Mouse (Mus musculus) cortical plate, adult 2 months (tissue): ENCODE results near the gene Avil. TPM values are rescaled to one million over a fixed set of nuclear protein-coding genes. Genes with fewer than 3 reads are reported as not detected.

Experiments used
- H3K27ac ChIP-seq: fragments of 200-500 bp; 2 replicates; pipeline ENCODE4 v1.5.1; 2012; ENCODE audit warnings: low read length, control low read depth, inconsistent platforms; ENCODE audit not compliant: insufficient read depth
- H3K4me1 ChIP-seq: fragments of 200-500 bp; 2 replicates; pipeline ENCODE4 v1.6.1; 2011; ENCODE audit warnings: low read length; ENCODE audit not compliant: control insufficient read depth, insufficient read depth
- H3K4me3 ChIP-seq: fragments of 200-500 bp; 2 replicates; pipeline ENCODE4 v1.5.1; 2011; ENCODE audit warnings: mild to moderate bottlenecking, low read length, control low read depth; ENCODE audit not compliant: insufficient read depth
- CTCF ChIP-seq: fragments of 200-500 bp; IDR thresholded peaks from 2 replicates; pipeline ENCODE4 v1.5.1; 2011; ENCODE audit warnings: mild to moderate bottlenecking, control low read depth, low read length; ENCODE audit not compliant: insufficient read depth; ENCODE audit errors: extremely low read depth
- POLR2A ChIP-seq: fragments of 200-500 bp; IDR thresholded peaks from 2 replicates; pipeline ENCODE4 v1.6.1; 2011; ENCODE audit warnings: mild to moderate bottlenecking, low read length, control low read depth; ENCODE audit not compliant: insufficient read depth; ENCODE audit errors: extremely low read depth
- polyA plus RNA-seq: library from polyadenylated mRNA; depleted of rRNA; stranded (reverse); fragments of >200 nt; gene quantifications from 2 replicates; pipeline ENCODE4 v1.2.3, GENCODE M21; 2012; rRNA removed

Avil gene
- 0.11 and 0.19 TPM in 2 replicates for polyA plus RNA-seq

GRCm38 (mm10) chr10:127000529-127000928 lies at the start of gene Avil:
Gene Avil, plus strand, starts transcription at chr10:127000709.
- Histone ChIP-seq H3K27ac (no peak within 1 kb of the TSS), H3K4me1 (no peaks in the 10 kb centered on the region), H3K4me3 (no peak within 1 kb of the TSS)
- TF ChIP-seq CTCF, result no peak
- no peak for TF ChIP-seq POLR2A

GRCm38 (mm10) chr10:126952375-126952774 lies 48.1 kb upstream of the Avil start:
- Histone ChIP-seq H3K4me1 (peaks cover 21% of the 10 kb centered on the region), H3K4me3 (no peak overlapping the region), H3K27ac (no peak overlapping the region)
- no peak for TF ChIP-seq CTCF

GRCm38 (mm10) chr10:126953029-126953471 lies 47.5 kb upstream of the Avil start:
- no peak for TF ChIP-seq POLR2A
- TF ChIP-seq CTCF, result no peak
- Histone ChIP-seq H3K27ac (peak overlapping the region; percentile 30; the same call in 1 of the 2 replicates), H3K4me1 (peaks cover 25% of the 10 kb centered on the region), H3K4me3 (no peak overlapping the region)

- Histone ChIP-seq H3K27ac (peak overlapping the region; percentile 90), H3K4me1 (peaks cover 17% of the 10 kb centered on the region), H3K4me3 (no peak overlapping the region)
- TF ChIP-seq POLR2A (no peak), CTCF (no peak)
Measured at GRCm38 (mm10) chr10:126956692-126957358, 43.7 kb upstream of the Avil start.

GRCm38 (mm10) chr10:126957359-126958107 lies 43.0 kb upstream of the Avil start:
- no peak for TF ChIP-seq CTCF
- no peak for TF ChIP-seq POLR2A
- Histone ChIP-seq H3K4me1 (peaks cover 18% of the 10 kb centered on the region), H3K4me3 (no peak overlapping the region), H3K27ac (peak overlapping the region; percentile 90)

- H3K4me3 ChIP-seq, result no peak overlapping the region
- no peak overlapping the region for H3K27ac ChIP-seq
- no peak for TF ChIP-seq POLR2A
- TF ChIP-seq CTCF, result no peak
- H3K4me1 ChIP-seq, result peaks cover 19% of the 10 kb centered on the region
Measured at GRCm38 (mm10) chr10:126960496-126960895, 40.0 kb upstream of the Avil start.

GRCm38 (mm10) chr10:126961757-126962156 lies 38.8 kb upstream of the Avil start:
- no peak overlapping the region for H3K27ac ChIP-seq
- H3K4me3 ChIP-seq, result no peak overlapping the region
- H3K4me1 ChIP-seq, result peaks cover 15% of the 10 kb centered on the region
- TF ChIP-seq CTCF (no peak), POLR2A (no peak)

GRCm38 (mm10) chr10:126962271-126962965 lies 38.1 kb upstream of the Avil start:
- H3K4me1 ChIP-seq, result peaks cover 11% of the 10 kb centered on the region
- H3K27ac ChIP-seq, result peak overlapping the region; percentile 51
- TF ChIP-seq POLR2A (no peak), CTCF (no peak)
- no peak overlapping the region for H3K4me3 ChIP-seq

- TF ChIP-seq POLR2A, result no peak
- no peak for TF ChIP-seq CTCF
- peaks cover 7% of the 10 kb centered on the region for H3K4me1 ChIP-seq
- H3K4me3 ChIP-seq, result no peak overlapping the region
- peak overlapping the region; percentile 28; the same call in 1 of the 2 replicates for H3K27ac ChIP-seq
Measured at GRCm38 (mm10) chr10:126962966-126963330, 37.6 kb upstream of the Avil start.
